8 mouse cellular contexts compared by ENCODE assay signal in the genomic region with DNA sequence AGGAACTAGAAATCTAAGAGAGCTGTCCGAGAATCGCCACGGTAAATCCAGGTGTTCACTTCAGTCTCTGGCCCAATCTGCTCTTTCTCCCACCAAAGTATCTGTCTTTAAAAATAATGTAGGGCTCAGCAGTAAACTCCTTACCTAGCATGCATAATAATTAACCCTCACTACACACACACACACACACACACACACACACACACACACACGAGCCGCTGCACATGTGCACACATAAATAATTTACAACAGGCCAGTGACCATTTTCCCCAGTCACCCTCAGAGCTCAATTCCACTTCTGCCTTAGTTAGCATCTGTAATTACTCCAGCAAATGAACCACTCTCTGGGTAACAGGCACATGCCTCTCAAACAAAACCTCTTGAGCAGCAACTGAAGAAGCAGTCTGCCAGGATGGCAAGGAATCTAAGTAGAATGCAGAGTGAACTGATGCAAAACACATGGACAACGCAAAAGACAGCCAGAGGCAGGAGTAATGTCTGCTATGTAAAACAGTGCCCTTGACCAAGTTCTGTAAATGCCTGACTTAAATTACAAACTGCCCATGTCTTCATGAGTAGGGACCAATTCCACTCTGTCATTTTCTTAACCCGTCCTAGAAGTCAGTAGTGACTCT. TPM values are rescaled to one million over a fixed set of nuclear protein-coding genes. Genes with fewer than 3 reads are reported as not detected.
DNase-seq lines count a peak whose midpoint lies in the region; ATAC-seq and TF ChIP-seq lines count a peak whose summit lies in the region.

No protein-coding gene starts in this region.

- H3K27ac ChIP-seq in intestine, embryonic 14.5 days (ENCODE audit: low read depth), result no peak overlapping the region
- no peak overlapping the region for H3K27ac ChIP-seq in liver, postnatal 0 days (ENCODE audit: low read depth)

- DNase-seq in embryo, embryonic 11 days, result peak; percentile 6
- no peak for DNase-seq in embryo, embryonic 9.5 days (ENCODE audit: extremely low spot score)
- peak; percentile 55 for DNase-seq in ZHBTc4 (ENCODE audit: low read depth, low spot score)
- no peak for DNase-seq in intestine, embryonic 14.5 days (ENCODE audit: low spot score)
- no peak for DNase-seq in liver, postnatal 0 days
- DNase-seq in urinary bladder, postnatal 10 days (ENCODE audit: low spot score), result no peak
- DNase-seq in adipocyte (ENCODE audit: low spot score), result no peak
- DNase-seq in layer of hippocampus, adult 9-10 months (ENCODE audit: low spot score), result no peak

- peak overlapping the region; percentile 57; the same call in 1 of the 2 replicates for H3K9ac ChIP-seq in intestine, embryonic 14.5 days (ENCODE audit: low read length)
- peak overlapping the region; percentile 73; the same call in 1 of the 2 replicates for H3K9ac ChIP-seq in liver, postnatal 0 days (replicated peaks)

- TF ChIP-seq CTCF in liver, postnatal 0 days (IDR thresholded peaks at IDR 0.05; ENCODE audit: low read depth), result no peak

- 0 out of 2 replicates have a peak, but pooled peaks cover 4% of the 10 kb centered on the region for H3K36me3 ChIP-seq in intestine, embryonic 14.5 days (ENCODE audit: control insufficient read depth, insufficient read depth, low read length)
- H3K36me3 ChIP-seq in liver, postnatal 0 days (replicated peaks; ENCODE audit: insufficient read depth, low read length), result 0 out of 2 replicates have a peak, but pooled peaks cover 3% of the 10 kb centered on the region

- H3K4me1 ChIP-seq in intestine, embryonic 14.5 days (replicated peaks; ENCODE audit: control insufficient read depth, insufficient read depth, low read length), result peaks cover 9% of the 10 kb centered on the region
- peaks cover 18% of the 10 kb centered on the region for H3K4me1 ChIP-seq in liver, postnatal 0 days (ENCODE audit: insufficient read depth)

- peak overlapping the region; percentile 77 for H3K4me3 ChIP-seq in intestine, embryonic 14.5 days (ENCODE audit: low read depth, low read length)
- peak overlapping the region; percentile 60 for H3K4me3 ChIP-seq in liver, postnatal 0 days (ENCODE audit: low read depth, low read length)

- no peaks in the 10 kb centered on the region for H3K27me3 ChIP-seq in intestine, embryonic 14.5 days (replicated peaks; ENCODE audit: control insufficient read depth, insufficient read depth, low read length)
- no peaks in the 10 kb centered on the region for H3K27me3 ChIP-seq in liver, postnatal 0 days (ENCODE audit: insufficient read depth, low read length)

- no peak for ATAC-seq in intestine, embryonic 14.5 days (replicated peaks; ENCODE audit: low FRiP score, low TSS enrichment, low read depth)
- no peak for ATAC-seq in liver, postnatal 0 days

- 70% methylated on average over 7 of the region's 7 CpGs for WGBS in intestine, embryonic 14.5 days
- WGBS in liver, postnatal 0 days (ENCODE audit: insufficient replicate concordance), result 51% methylated on average over 7 of the region's 7 CpGs

- no peaks in the 10 kb centered on the region for H3K9me3 ChIP-seq in intestine, embryonic 14.5 days (ENCODE audit: control insufficient read depth, low read length)
- no peaks in the 10 kb centered on the region for H3K9me3 ChIP-seq in liver, postnatal 0 days (ENCODE audit: low read length)

- no peak for TF ChIP-seq EP300 in liver, postnatal 0 days (IDR thresholded peaks at IDR 0.05; ENCODE audit: low read depth)

- H3K4me2 ChIP-seq in intestine, embryonic 14.5 days (ENCODE audit: low read length), result peak overlapping the region; percentile 80
- peak overlapping the region; percentile 79 for H3K4me2 ChIP-seq in liver, postnatal 0 days (ENCODE audit: low read depth, low read length)

RNA-seq across cellular contexts. Expression of gene Uqcc1, which starts 1.3 kb away (rescaled TPM):
- polyA plus RNA-seq in intestine, embryonic 14.5 days (2014; fragmentation: Nextera tagmentation; extraction: Ambion mirVana), result 64.0 and 64.9 TPM in 2 replicates
- 29.3 and 31.7 TPM in 2 replicates for polyA plus RNA-seq in liver, postnatal 0 days (2015; fragmentation: Nextera tagmentation; extraction: Ambion mirVana)

RNA-seq across cellular contexts. Expression of gene Gm15557, which starts 11.7 kb away (rescaled TPM):
- not detected in 2 replicates for polyA plus RNA-seq in intestine, embryonic 14.5 days (2014; fragmentation: Nextera tagmentation; extraction: Ambion mirVana)
- polyA plus RNA-seq in liver, postnatal 0 days (2015; fragmentation: Nextera tagmentation; extraction: Ambion mirVana), result not detected in 2 replicates

RNA-seq across cellular contexts. Expression of gene Gdf5, which starts 16.3 kb away (rescaled TPM):
- 0.81 and 1.8 TPM in 2 replicates for polyA plus RNA-seq in intestine, embryonic 14.5 days (2014; fragmentation: Nextera tagmentation; extraction: Ambion mirVana)
- polyA plus RNA-seq in liver, postnatal 0 days (2015; fragmentation: Nextera tagmentation; extraction: Ambion mirVana), result not detected in 2 replicates

RNA-seq across cellular contexts. Expression of gene Cep250, which starts 27.4 kb away (rescaled TPM):
- 21.5 and 22.8 TPM in 2 replicates for polyA plus RNA-seq in intestine, embryonic 14.5 days (2014; fragmentation: Nextera tagmentation; extraction: Ambion mirVana)
- polyA plus RNA-seq in liver, postnatal 0 days (2015; fragmentation: Nextera tagmentation; extraction: Ambion mirVana), result 3.1 and 5.0 TPM in 2 replicates

Comparison
In these comparisons a context has a peak if more than half of its experiments do, and no peak if none do; other contexts are left out.
1. DNase-seq: peak in embryo, embryonic 11 days (single experiment) and ZHBTc4 (single experiment); none in embryo, embryonic 9.5 days (single experiment), intestine, embryonic 14.5 days (single experiment), liver, postnatal 0 days (single experiment), urinary bladder, postnatal 10 days (single experiment), adipocyte (single experiment) and layer of hippocampus, adult 9-10 months (single experiment).